Mouse (Mus musculus) liver, postnatal 0 days (tissue): ENCODE measurements around the gene Gm20388.

Experiments used
- CTCF ChIP-seq: sonication (generic); IDR thresholded peaks from 2 replicates; pipeline ENCODE4 v1.5.1; 2016; ENCODE audit warnings: antibody characterized with exemption, low read depth
- EP300 ChIP-seq: IDR thresholded peaks from 2 replicates; pipeline ENCODE4 v1.6.1; 2016; ENCODE audit warnings: antibody characterized with exemption, low read depth, mild to moderate bottlenecking

DNA sequence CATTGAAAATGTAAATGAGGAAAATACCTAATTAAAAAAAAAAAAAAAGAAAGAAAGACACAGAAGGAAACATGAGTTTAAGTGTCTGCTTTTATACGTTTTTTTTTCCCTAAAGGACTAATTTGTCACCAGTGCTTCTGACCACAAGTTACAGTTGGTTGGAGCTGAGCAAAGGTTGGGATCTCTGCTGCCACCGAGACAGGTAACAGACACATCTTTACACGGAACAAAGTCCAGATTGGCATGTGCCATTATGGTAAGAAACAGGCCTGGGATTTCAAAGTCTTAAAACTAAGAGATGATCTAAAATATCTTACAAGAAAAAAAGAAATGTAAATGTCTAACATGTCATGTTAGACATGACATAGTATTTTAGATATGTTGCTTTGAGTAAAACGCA lies 3136.1 kb downstream of the Gm20388 start:
- TF ChIP-seq EP300, result no peak
- no peak for TF ChIP-seq CTCF
